Mouse (Mus musculus) ovary, adult 18-20 months (tissue): ENCODE data around the gene Gm3409.
"Not testable (repeated sequence)": the region's sequence is repeated elsewhere in the genome, so short reads cannot be mapped to it uniquely, and the experiment has no call there.

Experiments
- DNase-seq: peaks from one replicate; pipeline ENCODE4 v3.0.0; 2022; ENCODE audit warnings: low spot score, mixed read lengths

Gm3409 gene

DNA sequence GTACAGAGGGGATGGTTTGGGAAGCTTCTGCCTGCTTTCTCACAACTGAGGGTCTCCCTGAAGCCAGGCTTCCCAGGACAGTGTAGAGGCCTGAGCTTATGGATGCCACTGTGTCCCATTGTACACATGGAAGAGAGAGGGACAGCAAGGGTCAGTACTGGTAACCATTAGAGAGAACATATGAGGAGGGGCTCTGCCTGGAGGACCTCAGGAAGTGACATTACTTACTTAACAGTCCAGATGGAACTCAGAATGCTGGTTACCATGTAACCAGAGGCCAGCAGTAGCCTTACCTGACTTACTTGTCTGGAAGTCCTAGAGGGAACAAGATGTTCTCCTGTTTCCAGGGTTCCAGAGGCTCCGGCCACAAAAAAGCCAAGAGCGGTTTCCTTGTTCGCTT is at the start of gene Gm3409:
TSS of gene Gm3409 (plus strand) at position 301 of the 400 bp plus-strand sequence.
- not testable (repeated sequence) for DNase-seq

DNA sequence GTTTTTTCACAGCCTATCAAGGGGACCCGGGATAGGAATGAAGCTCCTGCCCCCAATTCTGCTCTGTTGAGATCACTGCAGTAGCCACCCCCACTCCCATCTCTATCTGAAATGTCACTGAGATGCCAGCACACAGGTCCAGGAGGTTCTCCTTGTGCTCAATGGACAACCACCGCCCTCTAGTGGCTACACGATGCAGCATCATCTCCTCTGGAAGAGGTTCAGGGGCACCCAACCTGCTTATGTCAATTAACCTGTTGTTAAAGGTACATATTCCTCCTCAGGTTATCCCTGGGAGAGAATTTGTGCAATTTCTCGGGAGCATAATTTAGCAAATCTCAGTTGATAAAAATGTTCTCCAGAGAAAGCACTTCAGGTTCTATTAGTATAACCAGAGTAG is 48.5 kb upstream of the Gm3409 start:
- DNase-seq = not testable (repeated sequence)

DNA sequence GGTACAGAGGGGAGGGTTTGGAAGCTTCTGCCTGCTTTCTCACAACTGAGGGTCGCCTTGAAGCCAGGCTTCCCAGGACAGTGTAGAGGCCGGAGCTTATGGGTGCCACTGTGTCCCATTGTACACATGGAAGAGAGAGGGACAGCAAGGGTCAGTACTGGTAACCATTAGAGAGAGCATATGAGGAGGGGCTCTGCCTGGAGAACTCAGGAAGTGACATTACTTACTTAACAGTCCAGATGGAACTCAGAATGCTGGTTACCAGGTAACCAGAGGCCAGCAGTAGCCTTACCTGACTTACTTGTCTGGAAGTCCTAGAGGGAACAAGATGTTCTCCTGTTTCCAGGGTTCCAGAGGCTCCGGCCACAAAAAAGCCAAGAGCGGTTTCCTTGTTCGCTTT is 46.4 kb upstream of the Gm3409 start, which contains the start of gene Gm6370:
TSS of gene Gm6370 (plus strand) at position 301 of the 400 bp plus-strand sequence.
- not testable (repeated sequence) for DNase-seq

DNA sequence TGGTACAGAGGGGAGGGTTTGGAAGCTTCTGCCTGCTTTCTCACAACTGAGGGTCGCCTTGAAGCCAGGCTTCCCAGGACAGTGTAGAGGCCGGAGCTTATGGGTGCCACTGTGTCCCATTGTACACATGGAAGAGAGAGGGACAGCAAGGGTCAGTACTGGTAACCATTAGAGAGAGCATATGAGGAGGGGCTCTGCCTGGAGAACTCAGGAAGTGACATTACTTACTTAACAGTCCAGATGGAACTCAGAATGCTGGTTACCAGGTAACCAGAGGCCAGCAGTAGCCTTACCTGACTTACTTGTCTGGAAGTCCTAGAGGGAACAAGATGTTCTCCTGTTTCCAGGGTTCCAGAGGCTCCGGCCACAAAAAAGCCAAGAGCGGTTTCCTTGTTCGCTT is 35.3 kb upstream of the Gm3409 start, which contains the start of gene 4930449I24Rik:
TSS of gene 4930449I24Rik (plus strand) at position 301 of the 400 bp plus-strand sequence.
- DNase-seq = not testable (repeated sequence)

DNA sequence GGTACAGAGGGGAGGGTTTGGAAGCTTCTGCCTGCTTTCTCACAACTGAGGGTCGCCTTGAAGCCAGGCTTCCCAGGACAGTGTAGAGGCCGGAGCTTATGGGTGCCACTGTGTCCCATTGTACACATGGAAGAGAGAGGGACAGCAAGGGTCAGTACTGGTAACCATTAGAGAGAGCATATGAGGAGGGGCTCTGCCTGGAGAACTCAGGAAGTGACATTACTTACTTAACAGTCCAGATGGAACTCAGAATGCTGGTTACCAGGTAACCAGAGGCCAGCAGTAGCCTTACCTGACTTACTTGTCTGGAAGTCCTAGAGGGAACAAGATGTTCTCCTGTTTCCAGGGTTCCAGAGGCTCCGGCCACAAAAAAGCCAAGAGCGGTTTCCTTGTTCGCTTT is 23.6 kb upstream of the Gm3409 start, which contains the start of gene Gm3402:
TSS of gene Gm3402 (plus strand) at position 301 of the 400 bp plus-strand sequence.
- not testable (repeated sequence) for DNase-seq

DNA sequence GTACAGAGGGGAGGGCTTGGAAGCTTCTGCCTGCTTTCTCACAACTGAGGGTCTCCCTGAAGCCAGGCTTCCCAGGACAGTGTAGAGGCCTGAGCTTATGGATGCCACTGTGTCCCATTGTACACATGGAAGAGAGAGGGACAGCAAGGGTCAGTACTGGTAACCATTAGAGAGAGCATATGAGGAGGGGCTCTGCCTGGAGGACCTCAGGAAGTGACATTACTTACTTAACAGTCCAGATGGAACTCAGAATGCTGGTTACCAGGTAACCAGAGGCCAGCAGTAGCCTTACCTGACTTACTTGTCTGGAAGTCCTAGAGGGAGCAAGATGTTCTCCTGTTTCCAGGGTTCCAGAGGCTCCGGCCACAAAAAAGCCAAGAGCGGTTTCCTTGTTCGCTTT is 11.9 kb upstream of the Gm3409 start, which contains the start of gene Gm3404:
TSS of gene Gm3404 (plus strand) at position 301 of the 400 bp plus-strand sequence.
- not testable (repeated sequence) for DNase-seq

DNA sequence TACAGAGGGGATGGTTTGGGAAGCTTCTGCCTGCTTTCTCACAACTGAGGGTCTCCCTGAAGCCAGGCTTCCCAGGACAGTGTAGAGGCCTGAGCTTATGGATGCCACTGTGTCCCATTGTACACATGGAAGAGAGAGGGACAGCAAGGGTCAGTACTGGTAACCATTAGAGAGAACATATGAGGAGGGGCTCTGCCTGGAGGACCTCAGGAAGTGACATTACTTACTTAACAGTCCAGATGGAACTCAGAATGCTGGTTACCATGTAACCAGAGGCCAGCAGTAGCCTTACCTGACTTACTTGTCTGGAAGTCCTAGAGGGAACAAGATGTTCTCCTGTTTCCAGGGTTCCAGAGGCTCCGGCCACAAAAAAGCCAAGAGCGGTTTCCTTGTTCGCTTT is 18.4 kb downstream of the Gm3409 start, which contains the start of gene Gm3415:
TSS of gene Gm3415 (plus strand) at position 301 of the 400 bp plus-strand sequence.
- DNase-seq = not testable (repeated sequence)

DNA sequence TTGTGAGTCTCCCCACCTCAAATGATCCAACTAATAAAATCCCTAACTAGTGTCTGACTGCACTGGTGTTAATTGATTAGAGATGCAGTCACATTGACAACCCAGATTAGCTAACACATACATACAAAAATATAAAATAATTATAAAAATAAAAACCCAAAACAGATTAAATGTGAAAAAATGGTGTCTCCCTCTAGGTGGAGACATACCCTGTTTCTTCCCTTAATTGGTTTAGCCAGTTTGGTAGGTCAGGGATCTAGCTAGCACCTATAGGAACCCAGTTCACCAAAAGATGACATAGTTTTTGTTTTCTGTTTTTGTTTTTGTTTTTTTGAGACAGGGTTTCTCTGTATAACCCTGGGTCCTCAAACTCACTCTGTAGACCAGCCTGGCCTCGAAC is 26.8 kb downstream of the Gm3409 start:
- DNase-seq = no peak

DNA sequence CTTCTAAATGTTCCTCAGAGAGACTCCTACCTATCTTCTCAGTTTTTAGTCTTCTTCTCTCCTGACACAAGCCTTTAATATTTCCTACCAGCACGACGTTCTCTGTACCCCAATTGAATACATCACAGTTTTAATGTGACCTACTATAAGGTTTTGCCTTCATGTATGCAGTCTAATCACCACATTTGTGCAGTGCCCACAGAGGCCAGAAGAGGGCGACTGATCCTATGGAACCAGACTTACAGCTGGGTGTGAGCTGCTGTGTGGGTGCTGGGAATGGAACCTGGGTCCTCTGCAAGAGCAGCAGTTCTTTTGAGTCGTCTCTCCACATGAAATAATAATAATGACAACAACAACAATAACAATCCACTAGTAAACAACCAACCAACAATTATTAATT is 29.6 kb downstream of the Gm3409 start:
- no peak for DNase-seq

DNA sequence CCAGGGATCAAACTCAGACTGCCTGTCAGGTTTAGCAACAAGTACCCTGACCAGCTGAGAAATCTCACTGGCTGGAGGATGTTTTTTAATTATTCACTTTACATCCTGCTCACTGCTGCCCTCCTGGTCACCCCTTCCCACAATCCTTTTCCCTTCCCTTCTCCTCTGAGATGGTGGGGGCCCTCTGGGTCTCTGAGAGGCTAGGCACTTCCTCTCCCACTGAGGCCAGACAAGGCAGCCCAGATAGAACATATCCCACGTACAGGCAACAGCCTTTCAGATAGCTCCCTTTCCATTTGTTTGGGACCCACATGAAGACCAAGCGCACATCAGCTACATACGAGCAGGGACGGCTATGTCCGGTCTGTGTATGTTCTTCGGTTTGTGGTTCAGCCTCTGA is 32.7 kb downstream of the Gm3409 start:
- DNase-seq = not testable (repeated sequence)

DNA sequence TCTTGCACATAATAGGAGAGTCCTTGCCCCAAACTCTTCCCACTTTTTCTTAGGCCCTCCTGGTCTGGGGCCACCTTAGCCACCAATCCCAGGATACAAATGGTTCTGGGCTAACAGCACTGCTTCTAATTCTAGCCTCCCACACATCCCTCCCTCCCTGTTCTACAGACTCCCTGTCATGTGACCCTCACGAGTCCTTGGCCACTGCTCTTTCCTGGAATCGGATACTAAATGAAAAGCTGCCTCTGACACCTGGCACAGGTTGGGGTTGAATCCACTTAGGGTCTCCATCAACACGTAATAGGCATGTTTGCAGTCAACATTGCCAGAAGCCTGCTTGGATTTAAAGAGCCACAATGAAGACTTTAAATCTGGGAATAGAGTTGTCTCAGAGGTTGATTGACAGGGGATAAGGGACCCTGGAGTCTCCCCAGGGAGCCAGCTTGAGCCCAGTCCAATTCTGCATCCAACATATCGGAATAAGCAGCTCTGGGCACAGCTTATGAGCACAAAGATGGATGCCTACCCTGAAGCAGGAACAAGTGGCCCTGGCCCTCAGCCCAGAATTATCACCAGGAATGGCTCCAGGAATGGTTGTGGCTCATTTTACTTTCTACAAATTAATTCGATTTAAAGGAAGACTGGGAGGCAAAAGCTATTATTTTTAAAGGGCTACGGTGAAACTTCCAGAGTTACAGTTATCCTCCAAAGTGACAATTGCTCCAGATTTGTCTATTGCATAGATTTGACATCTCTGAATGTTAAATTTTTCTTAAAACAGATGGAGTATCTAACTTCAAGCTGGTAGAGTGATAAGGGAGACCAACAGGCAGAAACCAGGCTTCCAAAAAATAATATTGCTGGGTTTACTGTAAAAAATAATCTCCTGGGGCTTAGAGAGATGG is 34.6 kb downstream of the Gm3409 start:
- not testable (repeated sequence) for DNase-seq

DNA sequence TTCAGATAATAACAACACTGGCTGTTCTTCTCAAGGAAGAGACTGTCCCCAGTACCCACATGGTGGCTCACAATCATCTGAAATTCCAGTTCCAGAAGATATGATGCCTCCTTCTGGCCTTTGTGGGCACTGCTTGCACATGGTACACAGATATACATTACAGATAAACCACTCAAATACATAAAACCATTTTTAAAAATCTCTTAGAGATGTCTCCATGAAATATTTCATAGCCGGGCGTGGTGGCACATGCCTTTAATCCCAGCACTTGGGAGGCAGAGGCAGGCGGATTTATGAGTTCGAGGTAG is 35.2 kb downstream of the Gm3409 start:
- DNase-seq = not testable (repeated sequence)

DNA sequence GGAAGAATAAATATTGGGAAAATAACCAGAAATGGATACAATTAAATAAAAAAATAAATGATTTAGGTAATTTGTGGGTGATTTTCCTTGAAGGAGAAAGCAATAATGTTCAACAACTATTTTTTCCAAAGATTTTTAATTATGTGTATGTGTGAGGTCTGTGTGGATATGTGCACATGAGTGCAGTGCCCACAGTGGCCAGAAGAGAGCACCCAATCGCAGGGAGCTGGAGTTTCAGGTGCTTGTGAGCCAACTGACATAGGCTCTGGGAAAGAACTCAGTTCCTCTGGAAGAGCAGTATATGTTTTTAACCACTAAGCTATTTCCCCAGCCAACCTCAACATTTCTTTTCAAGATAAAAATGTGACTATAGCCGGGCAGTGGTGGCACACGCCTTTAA is 39.2 kb downstream of the Gm3409 start:
- no peak for DNase-seq

DNA sequence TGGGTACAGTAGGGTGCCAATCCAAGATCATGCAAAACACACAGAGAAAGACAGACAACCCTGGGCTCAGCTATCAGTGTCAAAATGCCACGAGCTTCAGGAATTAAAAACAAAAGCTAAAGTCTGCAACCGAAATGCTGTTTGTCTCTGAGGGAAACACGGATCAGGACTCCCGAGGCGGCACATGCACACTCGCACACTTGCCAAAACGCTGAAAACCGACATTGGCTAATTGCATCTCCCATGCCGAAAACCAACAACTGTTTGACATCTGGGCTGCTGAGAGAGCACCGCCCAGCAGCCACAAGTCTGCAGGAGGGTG is 46.7 kb downstream of the Gm3409 start:
- DNase-seq = no peak

DNA sequence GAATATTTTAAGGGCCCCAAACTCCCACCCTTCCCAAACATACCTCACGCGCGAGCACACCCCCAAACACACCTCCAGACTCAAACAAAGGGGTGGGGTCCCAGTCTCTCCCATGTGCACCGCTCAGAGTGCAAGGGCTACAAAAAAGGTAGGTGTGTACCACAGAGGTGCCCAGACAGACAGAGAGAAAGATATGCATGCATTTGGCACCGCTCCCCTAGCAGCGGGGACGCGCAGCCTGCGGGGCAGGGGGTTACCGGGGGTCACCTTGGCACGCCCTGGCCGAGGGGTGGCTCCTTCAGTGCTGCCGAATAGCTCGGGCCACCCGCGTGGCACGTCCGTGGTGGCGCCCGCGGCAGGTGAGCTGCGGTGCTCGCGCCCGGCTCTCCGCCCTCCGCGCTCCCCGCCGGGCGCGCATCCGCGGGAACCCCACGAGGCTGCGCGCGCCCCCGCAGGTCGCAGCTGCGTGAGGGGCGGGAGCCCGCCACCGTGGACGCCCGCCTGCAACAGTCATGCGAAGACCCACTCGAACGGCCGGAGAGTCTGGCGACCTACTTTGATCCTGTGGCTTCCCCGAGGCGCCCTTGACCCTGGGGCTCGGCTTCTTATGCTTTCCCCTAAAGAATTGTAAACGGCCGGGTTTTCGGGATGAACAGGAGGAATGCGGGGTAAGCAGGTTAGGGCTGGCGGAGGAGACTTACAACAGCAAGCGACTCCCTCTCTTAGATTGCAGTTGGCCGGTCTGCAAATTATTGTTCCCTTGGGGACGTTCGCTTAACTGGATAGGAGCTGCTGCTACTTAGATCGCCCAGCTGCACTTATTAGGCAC is 47.2 kb downstream of the Gm3409 start, which contains the start of gene Gpr12:
TSS of gene Gpr12 (minus strand) at position 762 of the 829 bp plus-strand sequence.
- DNase-seq = no peak

DNA sequence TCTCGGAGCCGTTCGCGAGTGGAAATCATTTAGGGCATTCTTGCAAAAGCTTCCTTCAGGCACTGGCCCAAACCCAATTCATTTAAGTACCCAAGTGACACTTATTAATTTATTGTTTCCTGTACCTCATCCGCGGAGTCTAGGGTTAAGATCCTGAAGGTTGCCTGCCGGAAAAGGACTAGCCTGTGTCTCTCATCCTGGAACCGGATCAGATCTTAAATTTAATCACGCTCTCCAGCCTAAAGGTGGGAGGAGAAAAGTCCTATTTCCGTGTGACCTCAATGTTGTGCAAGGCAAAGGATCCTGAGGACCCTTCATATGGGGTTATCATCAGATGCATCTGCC is 47.8 kb downstream of the Gm3409 start:
- no peak for DNase-seq

DNA sequence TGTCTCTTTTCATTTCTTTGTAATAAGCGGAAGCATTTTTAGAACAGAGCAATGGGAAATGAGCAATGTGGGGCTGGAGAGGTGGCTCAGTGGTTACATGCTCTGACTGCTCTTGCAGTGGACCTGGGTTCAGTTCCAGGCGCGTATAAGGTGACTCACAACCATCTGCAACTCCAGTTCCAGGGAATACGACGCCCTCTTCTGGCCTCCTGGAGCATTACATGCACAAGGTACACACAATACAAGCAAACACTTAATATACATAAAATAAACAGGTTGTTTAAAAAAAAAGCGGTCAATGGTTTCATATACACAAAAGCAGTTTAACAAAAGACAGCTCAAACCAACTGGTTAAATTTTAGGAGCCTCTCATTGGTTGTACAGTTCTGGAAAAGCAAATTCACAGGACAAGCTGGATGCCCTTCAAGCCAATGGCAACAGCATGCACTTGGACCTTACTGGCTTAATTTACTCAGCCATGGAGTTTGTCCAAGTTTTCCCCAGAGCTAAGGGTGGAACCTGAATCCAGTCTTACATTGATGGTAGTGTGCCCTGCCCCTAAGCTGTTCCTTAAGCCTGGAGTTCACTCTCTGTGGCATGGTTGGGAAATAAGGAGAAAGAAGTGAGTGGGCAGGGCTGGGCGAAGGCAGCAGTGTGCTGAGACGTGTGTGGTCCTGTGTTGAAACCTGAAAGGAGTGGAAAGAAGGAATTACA is 49.1 kb downstream of the Gm3409 start:
- DNase-seq = no peak
